Mouse (Mus musculus) embryonic facial prominence, embryonic 10.5 days (tissue): ENCODE measurements at regions not wholly inside any gene's neighbourhood (a gene's known extent, or its start where the extent isn't known, plus 50 kb on each side); places are given as distances from the start of the nearest gene placed in this dataset.

Experiments
- DNase-seq: peaks from one replicate; pipeline ENCODE4 v3.0.0-alpha.2; 2017; ENCODE audit warnings: low spot score
- H3K27ac ChIP-seq: fragments of 300-500 bp; sonication (generic); replicated peaks from 2 replicates; pipeline ENCODE4 v1.5.1; 2016; ENCODE audit warnings: mild to moderate bottlenecking
- H3K27me3 ChIP-seq: fragments of 300-500 bp; sonication (generic); replicated peaks from 2 replicates; pipeline ENCODE4 v1.6.1; 2016; ENCODE audit warnings: low read depth, mild to moderate bottlenecking; ENCODE audit not compliant: poor library complexity, severe bottlenecking
- H3K36me3 ChIP-seq: fragments of 300-500 bp; sonication (generic); replicated peaks from 2 replicates; pipeline ENCODE4 v1.6.1; 2016; ENCODE audit warnings: mild to moderate bottlenecking, moderate library complexity
- H3K4me1 ChIP-seq: fragments of 300-500 bp; sonication (generic); 2 replicates; pipeline ENCODE4 v1.6.1; 2016
- H3K4me3 ChIP-seq: fragments of 300-500 bp; sonication (generic); 2 replicates; pipeline ENCODE4 v1.5.1; 2016; ENCODE audit warnings: mild to moderate bottlenecking, moderate library complexity
- H3K9me3 ChIP-seq: fragments of 300-500 bp; sonication (generic); 2 replicates; pipeline ENCODE4 v1.6.1; 2016; ENCODE audit warnings: mild to moderate bottlenecking
- WGBS: fragments of 180-500 bp; shearing (Covaris S2); methylation state at CpG from one replicate; pipeline ENCODE4 v1.1.7; 2016; 5-methylcytosine and 5-hydroxymethylcytosine counted together

DNA sequence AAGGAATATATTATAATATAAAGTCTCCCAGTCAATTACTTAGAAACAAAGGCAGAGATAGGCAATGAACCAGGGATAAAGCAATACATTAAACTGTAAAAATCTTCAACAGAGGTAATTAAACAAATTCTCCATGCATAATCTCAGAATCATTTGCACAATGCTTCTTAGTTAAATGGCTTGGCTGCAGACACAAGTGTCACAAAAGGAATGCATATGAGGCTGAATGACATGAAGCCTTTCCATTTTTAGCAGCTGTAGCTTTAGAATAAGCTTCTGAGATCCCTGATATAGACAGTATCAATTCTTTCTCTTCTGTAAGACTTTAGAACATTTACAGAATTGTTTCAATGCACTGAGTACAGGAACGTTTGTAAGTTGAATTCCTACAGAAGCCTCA lies 483.0 kb upstream of the Impad1 start:
- DNase-seq, result no peak
- 76% methylated on average over 1 of the region's 1 CpGs for WGBS
- no peaks in the 10 kb centered on the region for H3K9me3 ChIP-seq
- no peaks in the 10 kb centered on the region for H3K36me3 ChIP-seq
- no peak overlapping the region for H3K4me3 ChIP-seq
- H3K27me3 ChIP-seq, result no peaks in the 10 kb centered on the region
- no peak overlapping the region for H3K27ac ChIP-seq
- no peaks in the 10 kb centered on the region for H3K4me1 ChIP-seq
